Mouse (Mus musculus) heart, adult 11 months (tissue): ENCODE results near the gene Abhd6.

ENCODE experiments used
- DNase-seq: peaks from one replicate; pipeline ENCODE4 v3.0.0; 2022

Gene Abhd6

DNA sequence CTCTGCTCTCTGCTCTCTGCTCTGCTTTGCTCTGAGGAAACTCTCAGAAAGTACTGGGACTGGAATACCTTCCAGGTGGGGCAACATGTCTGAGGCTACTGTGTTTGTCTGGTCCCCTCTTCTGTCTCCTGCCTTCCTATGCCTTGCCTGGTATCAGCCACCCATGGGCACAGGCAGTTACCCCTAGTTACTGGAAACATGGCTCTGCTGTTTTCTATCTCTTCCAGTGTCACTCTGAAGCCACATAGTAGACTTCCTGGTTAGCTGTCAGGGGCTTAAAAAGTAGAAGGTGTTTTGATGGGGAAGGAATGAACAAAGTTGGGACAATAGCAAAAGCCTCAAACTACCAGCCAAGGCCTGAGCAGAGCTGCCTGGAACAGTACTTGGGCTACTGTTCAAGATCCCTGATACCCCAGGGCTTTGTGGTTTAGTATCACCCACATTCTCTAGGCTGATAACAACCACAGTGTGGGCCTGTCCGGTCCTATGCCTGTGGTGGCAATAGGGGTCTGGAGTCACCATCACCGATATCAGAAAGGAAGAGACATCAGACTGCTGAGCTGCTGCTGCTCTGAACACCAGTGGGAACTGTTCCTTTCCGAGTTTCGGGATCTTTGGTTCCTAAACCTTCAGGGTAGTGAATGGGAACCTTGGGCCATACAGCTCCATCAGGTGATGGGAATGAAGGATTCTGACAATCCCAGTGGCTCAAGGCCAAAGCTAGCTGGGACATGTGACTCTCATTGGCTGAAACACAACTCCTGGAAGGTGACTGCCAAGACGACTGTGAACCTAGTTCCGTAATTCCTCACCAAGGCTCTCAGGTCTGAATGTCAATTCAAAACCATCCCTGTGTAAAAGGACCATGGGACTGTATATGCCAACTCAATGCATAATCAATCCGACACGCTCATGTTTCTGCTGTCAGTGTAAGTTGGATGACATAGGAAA lies 61.4 kb downstream of the Abhd6 start:
- peak; percentile 78 for DNase-seq

DNA sequence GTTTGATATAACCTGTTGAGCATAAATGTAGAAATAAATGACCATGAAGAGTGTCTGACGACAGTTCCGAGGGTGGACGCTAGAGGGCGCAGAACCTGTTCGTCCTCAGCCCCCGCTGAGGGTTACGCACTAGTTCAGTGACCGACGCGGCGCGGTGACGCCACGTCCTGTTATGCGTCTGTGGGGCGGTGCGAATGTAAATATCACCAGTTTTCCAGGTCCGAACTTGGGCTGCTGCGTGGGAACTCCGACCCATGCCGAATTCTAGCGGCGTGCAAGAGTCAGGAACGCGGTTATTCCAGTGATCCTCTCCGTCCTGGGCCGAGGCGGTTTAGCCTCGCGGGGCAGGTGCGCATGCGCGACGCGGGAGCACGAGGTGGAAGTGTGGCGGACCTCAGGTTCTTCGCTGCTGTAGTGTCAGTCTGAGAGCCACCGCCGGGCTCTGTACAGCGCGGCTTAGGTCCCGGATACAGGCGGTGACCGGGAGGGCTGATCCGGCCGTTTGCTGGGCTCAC lies 77.5 kb downstream of the Abhd6 start, which contains the start of gene Rpp14:
Gene Rpp14, plus strand, starts transcription at position 203 of the 515 bp plus-strand sequence.
- DNase-seq: peak; percentile 99

DNA sequence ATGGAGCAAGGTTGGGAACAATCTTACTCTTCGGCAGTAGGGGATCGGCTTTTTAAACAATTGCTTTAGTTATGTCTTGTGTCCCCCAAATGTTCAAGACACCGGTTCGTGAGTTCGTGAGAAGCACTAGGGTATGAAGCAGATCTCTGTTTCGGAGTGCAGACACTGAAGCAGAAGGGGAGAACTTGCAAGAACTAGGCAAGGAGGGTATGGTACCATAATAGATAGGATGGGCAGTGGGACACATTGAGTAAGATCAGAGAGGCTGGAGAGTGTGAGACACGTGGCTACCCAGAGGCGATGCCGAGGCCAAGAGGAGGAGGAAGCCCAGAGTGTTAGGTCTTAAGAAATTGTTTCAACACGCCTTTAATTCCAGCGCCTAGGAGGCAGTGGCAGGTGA lies 78.0 kb downstream of the Abhd6 start:
- DNase-seq: peak; percentile 92

DNA sequence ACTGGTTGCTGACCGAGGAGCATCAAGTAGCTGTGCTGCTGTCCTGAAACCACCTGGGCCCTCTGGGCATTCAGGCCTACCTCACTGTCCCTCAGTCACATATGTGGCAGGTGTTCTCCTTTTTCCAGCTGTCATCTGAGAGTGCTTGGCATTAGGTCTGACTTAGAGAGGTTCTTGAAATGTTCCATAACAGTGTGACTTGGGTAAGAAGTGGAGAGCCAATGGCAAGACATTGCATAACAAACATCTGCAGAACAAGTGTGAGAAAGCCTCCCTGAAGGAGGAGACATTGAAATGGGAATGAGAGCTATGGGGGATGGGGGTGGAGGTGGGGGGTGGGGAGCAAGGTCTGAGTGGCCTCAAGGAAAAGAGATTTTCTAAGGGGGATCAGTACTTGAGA lies 80.2 kb downstream of the Abhd6 start:
- peak; percentile 44 for DNase-seq

DNA sequence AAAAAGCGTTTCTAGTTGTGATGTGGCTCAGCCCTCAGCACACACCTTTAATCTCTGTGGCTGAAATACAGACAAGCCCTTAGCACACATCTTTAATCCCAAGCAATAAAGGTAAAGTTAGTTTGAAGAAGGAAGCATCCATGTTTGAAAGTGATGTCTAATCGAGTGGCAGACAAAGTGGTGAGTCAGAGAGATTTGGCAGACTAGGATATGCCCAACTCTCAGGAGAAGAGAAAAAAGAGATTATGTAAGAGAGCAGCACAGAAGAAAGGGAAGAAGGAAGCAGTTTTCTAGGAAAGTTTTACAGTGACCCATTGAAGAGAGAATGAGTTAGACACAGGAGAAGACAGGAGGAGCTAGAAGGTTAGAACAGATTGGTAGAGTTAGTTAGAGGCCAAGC lies 86.3 kb downstream of the Abhd6 start:
- no peak for DNase-seq

DNA sequence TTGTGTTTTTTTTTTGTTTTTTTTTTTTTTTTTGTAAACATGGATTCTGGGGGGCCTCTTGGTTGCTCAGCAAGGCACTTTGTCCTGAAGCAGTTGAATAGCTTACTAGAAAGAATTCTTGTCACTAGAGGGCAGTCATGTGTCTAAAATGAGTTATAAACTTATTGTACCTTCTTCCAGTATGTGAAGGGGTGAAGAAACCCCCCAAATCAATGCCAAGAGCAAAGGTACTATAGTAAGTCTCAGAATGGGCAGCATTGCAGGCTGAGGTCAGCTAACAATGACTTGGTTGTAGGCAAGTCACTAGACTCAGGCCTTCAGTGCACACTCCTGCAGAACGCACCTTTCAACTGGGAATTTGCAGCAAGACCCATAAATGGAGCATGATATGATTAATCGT lies 89.9 kb downstream of the Abhd6 start:
- DNase-seq: peak; percentile 74

DNA sequence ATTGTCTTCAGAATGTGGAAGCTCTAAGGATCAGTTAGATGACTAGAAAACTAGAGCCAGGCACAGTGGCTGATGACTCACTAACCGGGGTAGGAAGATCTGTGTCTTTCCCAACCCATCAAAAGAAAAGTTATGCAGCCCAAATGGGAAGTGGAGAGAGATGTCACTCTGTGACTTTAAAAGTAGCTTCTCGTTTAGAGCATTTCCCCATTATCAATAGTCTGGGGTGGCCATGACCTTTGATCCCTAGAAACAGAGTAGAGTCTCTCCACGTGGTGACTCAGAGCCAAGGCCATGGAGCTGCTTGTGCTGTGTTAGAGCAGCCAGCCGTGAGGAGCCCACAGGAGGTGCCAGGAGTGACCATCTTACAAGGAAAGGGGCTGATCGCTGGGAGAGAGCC lies 90.7 kb downstream of the Abhd6 start:
- DNase-seq: no peak

DNA sequence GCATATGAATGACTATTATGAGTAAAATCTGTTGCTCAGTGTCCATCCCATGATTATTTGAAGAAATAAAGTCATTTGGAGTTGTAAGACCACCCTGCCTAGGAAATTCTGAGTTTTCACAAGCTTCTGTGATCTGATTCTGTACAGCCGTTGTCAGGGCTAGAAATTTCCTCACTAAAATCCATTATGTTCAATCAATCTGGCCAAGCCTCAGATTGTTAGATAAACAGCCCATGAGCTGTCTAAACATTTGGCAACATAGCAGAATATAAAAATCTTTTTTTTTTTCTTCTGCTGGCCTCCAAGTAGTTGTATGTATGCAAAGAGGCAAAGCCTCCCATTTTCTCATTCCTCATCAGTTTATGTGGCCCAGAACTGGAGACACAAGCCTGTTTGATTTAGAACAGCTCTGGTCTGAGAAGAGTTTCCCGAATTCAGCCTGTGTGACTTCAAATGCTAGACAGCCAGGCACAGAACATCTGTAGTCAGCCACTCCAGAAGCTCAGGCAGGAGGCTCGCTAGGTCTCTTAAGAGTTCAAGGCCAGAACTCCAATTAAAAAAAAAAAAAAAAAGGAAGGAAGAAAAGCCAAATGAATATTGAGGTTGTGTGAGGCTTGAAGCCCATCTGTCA lies 92.3 kb downstream of the Abhd6 start:
- no peak for DNase-seq

DNA sequence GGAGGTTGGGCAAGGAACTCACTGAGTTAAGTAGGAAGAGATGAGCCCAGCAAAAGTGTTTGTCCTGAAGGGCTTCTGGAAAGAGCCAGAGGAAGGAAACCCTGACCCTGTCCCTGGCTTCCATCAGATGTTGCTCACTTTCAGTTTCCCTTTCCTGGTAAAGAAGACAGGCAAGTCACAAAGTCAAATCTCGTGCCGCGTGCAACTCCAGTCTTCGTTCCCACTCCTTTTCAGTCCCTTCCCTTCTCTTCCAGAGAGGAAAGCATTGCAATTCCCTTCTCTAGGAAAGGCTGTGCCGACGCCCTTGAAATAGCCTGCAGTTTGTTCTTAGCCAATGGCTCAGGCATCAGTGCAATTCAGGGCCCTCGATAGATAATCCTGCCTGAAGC lies 92.9 kb downstream of the Abhd6 start:
- DNase-seq: peak; percentile 97

DNA sequence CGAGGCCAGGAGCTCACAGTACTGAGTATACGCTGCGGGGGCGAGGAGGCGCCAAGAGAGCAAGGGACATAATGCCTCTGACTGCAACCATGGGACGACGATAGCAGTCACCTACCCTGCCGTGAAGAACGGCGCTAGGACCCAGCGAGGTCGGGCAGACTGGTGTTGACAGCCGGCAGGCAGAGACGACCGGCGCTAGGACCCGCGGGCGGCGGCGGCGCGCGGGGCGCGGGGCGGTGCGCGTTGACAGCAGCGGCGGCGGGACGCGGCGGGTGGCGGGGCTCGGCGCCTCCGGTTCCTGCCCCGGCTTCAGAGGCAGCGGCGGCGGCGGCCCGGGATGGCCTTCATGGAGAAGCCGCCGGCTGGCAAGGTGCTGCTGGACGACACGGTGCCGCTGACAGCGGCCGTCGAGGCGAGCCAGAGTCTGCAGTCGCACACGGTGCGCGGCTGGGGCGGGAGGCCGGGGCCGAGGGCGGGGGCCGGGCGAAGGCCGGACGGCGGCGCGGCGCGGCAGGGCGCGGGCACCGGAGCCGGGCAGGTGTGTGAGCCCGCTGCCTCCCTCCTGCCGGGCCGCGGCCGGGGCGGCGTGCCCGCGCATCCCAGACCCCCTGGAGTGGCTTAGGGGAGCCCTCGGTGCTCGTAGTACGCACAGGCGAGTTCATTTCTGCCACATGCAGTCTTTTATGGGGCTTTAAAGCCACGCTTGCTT lies 95.4 kb downstream of the Abhd6 start, which contains the start of gene Pxk:
Gene Pxk, plus strand, starts transcription at position 234 of the 709 bp plus-strand sequence.
- DNase-seq: peak; percentile 100

DNA sequence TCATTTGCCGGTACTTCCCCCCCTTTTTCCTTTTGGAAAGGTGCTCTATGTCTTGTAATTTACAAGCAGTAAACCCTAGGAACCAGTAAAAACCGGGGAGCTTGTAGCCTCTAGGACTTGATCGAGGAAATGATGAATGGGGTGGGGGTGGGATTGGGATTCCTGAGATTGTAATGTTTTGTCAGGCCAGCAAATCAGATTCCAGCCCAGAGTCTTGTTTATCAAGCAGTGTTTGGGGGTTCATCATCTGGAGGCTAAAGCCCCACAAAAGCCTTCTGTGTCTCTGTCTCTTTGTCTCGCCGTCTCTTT lies 95.9 kb downstream of the Abhd6 start:
- DNase-seq: no peak

DNA sequence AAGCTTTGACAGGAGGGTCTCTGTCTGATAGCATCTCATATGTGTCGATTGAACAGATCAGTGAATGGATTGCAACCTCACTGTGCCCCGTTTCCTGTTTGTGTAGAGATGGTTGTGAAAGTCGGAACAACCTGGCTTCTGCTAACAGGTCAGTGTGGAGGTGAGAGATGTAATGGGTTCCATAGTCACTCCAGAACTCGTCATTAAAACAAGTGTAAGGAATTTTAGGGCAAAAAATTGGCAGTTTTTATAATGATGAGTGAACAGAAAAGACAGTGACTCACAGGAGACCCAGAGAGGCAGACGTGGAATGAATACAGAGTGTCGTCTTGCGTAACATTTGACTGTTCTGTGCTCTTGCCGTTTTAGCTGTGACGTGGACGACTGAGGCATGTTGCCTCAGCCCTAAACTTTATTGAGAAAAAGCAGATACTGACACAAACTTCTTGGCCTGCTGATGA lies 96.9 kb downstream of the Abhd6 start:
- DNase-seq: peak; percentile 93

DNA sequence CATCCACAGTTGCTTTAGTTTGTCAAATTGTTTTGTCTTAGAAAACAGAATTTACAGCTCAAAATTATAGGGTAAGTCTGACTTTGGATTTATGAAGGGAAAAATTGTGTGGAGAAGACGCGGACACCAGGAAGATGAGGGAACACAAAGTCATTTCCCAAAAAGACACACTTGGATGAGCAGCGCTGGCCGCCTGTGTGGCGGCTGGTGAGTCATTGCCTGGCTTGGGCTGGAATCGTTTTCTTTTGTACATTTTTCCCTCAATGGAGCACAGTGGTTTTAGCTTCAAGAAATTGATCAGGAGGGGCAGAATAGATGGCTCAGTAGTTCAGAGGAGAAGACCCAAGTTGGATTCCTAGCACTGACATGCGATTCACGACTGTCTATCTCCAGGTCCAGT lies 99.2 kb downstream of the Abhd6 start:
- DNase-seq: no peak

DNA sequence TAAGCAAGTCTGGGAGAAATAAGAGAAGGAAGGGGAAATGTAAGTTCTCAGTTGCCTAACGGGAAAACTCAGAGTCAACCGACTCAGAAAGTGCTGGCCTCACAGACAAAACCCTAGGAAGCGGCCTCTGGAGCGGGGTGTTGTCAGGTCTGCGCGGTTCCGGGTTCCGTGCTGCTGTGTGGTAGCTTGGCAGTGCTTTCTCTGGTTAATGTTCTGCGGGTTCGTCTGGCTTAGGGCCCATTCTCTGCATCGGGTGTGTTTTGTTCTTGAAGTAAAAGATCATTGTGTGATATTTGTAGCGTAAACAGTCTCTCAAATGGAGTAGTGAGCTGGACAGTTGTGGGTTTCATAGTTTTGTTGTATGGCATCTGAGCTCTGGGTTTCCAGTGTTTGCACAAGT lies 100.0 kb downstream of the Abhd6 start:
- no peak for DNase-seq
